Mouse (Mus musculus): ENCODE measurements around the gene Ston2.
A peak's percentile ranks its signal among the peaks of the same experiment; 100 is the strongest.

Ston2 gene

GRCm38 (mm10) chr12:91787959-91788437 lies at the start of gene Ston2:
Gene Ston2 (minus strand): TSS chr12:91788387.
- DNase-seq (ENCODE audit: low spot score): no peak

GRCm38 (mm10) chr12:91837401-91838065 lies 49.3 kb upstream of the Ston2 start:
- no peak for DNase-seq (ENCODE audit: low spot score)

GRCm38 (mm10) chr12:91833939-91834333 lies 45.7 kb upstream of the Ston2 start:
- no peak for DNase-seq (ENCODE audit: low spot score)

- no peak for DNase-seq (ENCODE audit: low spot score)
These were observed 45.2 kb upstream of the Ston2 start for GRCm38 (mm10) chr12:91833237-91833938.

- DNase-seq (ENCODE audit: low spot score): no peak
These were observed 43.2 kb upstream of the Ston2 start for GRCm38 (mm10) chr12:91831410-91831809.

- DNase-seq (ENCODE audit: low spot score): no peak
These were observed 32.3 kb upstream of the Ston2 start for GRCm38 (mm10) chr12:91820461-91820860.

GRCm38 (mm10) chr12:91818726-91819125 lies 30.5 kb upstream of the Ston2 start:
- DNase-seq (ENCODE audit: low spot score): no peak

GRCm38 (mm10) chr12:91815990-91816389 lies 27.8 kb upstream of the Ston2 start:
- DNase-seq (ENCODE audit: low spot score): peak; percentile 51

- DNase-seq (ENCODE audit: low spot score): no peak
These were observed 27.4 kb upstream of the Ston2 start for GRCm38 (mm10) chr12:91815552-91815951.

GRCm38 (mm10) chr12:91808911-91809310 lies 20.7 kb upstream of the Ston2 start:
- no peak for DNase-seq (ENCODE audit: low spot score)

- no peak for DNase-seq (ENCODE audit: low spot score)
These were observed 19.6 kb upstream of the Ston2 start for GRCm38 (mm10) chr12:91807761-91808160.

- no peak for DNase-seq (ENCODE audit: low spot score)
These were observed 18.9 kb upstream of the Ston2 start for GRCm38 (mm10) chr12:91807095-91807494.

GRCm38 (mm10) chr12:91804262-91804661 lies 16.1 kb upstream of the Ston2 start:
- no peak for DNase-seq (ENCODE audit: low spot score)

- no peak for DNase-seq (ENCODE audit: low spot score)
These were observed 15.2 kb upstream of the Ston2 start for GRCm38 (mm10) chr12:91803207-91803932.

GRCm38 (mm10) chr12:91802586-91803206 lies 14.5 kb upstream of the Ston2 start:
- no peak for DNase-seq (ENCODE audit: low spot score)

GRCm38 (mm10) chr12:91800861-91801385 lies 12.7 kb upstream of the Ston2 start:
- DNase-seq (ENCODE audit: low spot score): no peak

GRCm38 (mm10) chr12:91799821-91800335 lies 11.7 kb upstream of the Ston2 start:
- DNase-seq (ENCODE audit: low spot score): no peak

GRCm38 (mm10) chr12:91799379-91799773 lies 11.2 kb upstream of the Ston2 start:
- peak; percentile 40 for DNase-seq (ENCODE audit: low spot score)

- DNase-seq (ENCODE audit: low spot score): no peak
These were observed 10.7 kb upstream of the Ston2 start for GRCm38 (mm10) chr12:91798720-91799378.

- no peak for DNase-seq (ENCODE audit: low spot score)
These were observed 8.6 kb upstream of the Ston2 start for GRCm38 (mm10) chr12:91796774-91797173.

- no peak for DNase-seq (ENCODE audit: low spot score)
These were observed 5.1 kb upstream of the Ston2 start for GRCm38 (mm10) chr12:91793266-91793665.
